ENCODE assay signal across 12 mouse cellular contexts in genomic region chr1:193169856-193170255, GRCm38 (mm10). TPM values are rescaled to one million over a fixed set of nuclear protein-coding genes. Genes with fewer than 3 reads are reported as not detected.
A peak's percentile ranks its signal among the peaks of the same experiment; 100 is the strongest.
DNase-seq lines count a peak whose midpoint lies in the region; ATAC-seq lines count a peak whose summit lies in the region.
"Had no signal": no experiment of that assay in that cellular context is flagged by ENCODE, and none has a peak within 500 bp of the region (broad histone marks: within the 10 kb centered on the region; RNA-seq: fewer than 3 reads in every experiment).

No protein-coding gene starts in this region.

- peaks cover 25% of the 10 kb centered on the region for H3K4me1 ChIP-seq in kidney, embryonic 15.5 days

- H3K4me3 ChIP-seq in kidney, embryonic 15.5 days (replicated peaks): no peak overlapping the region
- H3K4me3 ChIP-seq: embryonic facial prominence, embryonic 15.5 days; limb, embryonic 13.5 days had no signal

- H3K36me3 ChIP-seq in kidney, embryonic 15.5 days: 0 out of 2 replicates have a peak, but pooled peaks cover 7% of the 10 kb centered on the region
- H3K36me3 ChIP-seq: embryonic facial prominence, embryonic 15.5 days; limb, embryonic 13.5 days had no signal

- no peak for DNase-seq in kidney, postnatal 10 days
- DNase-seq in brain, adult 2 months (ENCODE audit: low read depth, low spot score): peak; percentile 73
- no peak for DNase-seq in left cerebral cortex, adult 9 months (ENCODE audit: low spot score in 2 of 2)
- DNase-seq in cerebellum, postnatal 4 days (ENCODE audit: low spot score in 2 of 2): no peak
- DNase-seq in gastrocnemius, postnatal 36 days: no peak

- intact Hi-C loops in gastrocnemius, postnatal 36 days (cut with DNase I): no loop called here

- H3K4me2 ChIP-seq in kidney, embryonic 15.5 days: no peak overlapping the region
- H3K4me2 ChIP-seq: embryonic facial prominence, embryonic 15.5 days; limb, embryonic 13.5 days had no signal

- no peak for ATAC-seq in kidney, embryonic 15.5 days (replicated peaks; ENCODE audit: low FRiP score)
- peak; percentile 35 for ATAC-seq in CD4-positive, CD25-positive, alpha-beta regulatory T cell, adult 4 months
- 0 out of 2 replicates have a peak, but pooled peaks have one; percentile 13 for ATAC-seq in megakaryocyte progenitor cell, adult 5-6 weeks (replicated peaks; ENCODE audit: poor library complexity)
- ATAC-seq: midbrain, embryonic 16.5 days had no signal

- WGBS in kidney, embryonic 15.5 days: 79% methylated on average over 2 of the region's 2 CpGs

- H3K27ac ChIP-seq in kidney, embryonic 15.5 days: peak overlapping the region; percentile 34
- H3K27ac ChIP-seq: embryonic facial prominence, embryonic 15.5 days; limb, embryonic 13.5 days had no signal

- H3K9ac ChIP-seq in kidney, embryonic 15.5 days: no peak overlapping the region
- H3K9ac ChIP-seq: embryonic facial prominence, embryonic 15.5 days; limb, embryonic 13.5 days had no signal

- no peaks in the 10 kb centered on the region for H3K9me3 ChIP-seq in kidney, embryonic 15.5 days (replicated peaks)
- H3K9me3 ChIP-seq: embryonic facial prominence, embryonic 15.5 days; G1E; limb, embryonic 13.5 days had no signal

- H3K27me3 ChIP-seq in kidney, embryonic 15.5 days: no peaks in the 10 kb centered on the region
- H3K27me3 ChIP-seq: embryonic facial prominence, embryonic 15.5 days; limb, embryonic 13.5 days had no signal

RNA-seq across cellular contexts. Expression of gene A130010J15Rik, which starts 2.0 kb away (rescaled TPM):
- polyA plus RNA-seq in kidney, embryonic 15.5 days (2015; fragmentation: Nextera tagmentation; extraction: Ambion mirVana): 14.2 and 16.3 TPM in 2 replicates
- polyA plus RNA-seq in CD4-positive, CD25-positive, alpha-beta regulatory T cell, adult 4 months (2017; shearing (Covaris generic)): 10 to 100 TPM; 15.7 to 16.1 TPM
- total RNA-seq in megakaryocyte progenitor cell, adult 5-6 weeks (2015): 5.1 and 6.5 TPM in 2 replicates
- 11.8 and 14.0 TPM in 2 replicates for total RNA-seq in megakaryocyte progenitor cell, adult 5-6 weeks (2017)
- 1 to 10 TPM; 2.2 to 3.6 TPM for total RNA-seq in gastrocnemius, postnatal 36 days (2021)

RNA-seq across cellular contexts. Expression of gene Irf6, which starts 16.9 kb away (rescaled TPM):
- polyA plus RNA-seq in kidney, embryonic 15.5 days (2015; fragmentation: Nextera tagmentation; extraction: Ambion mirVana): 13.3 and 14.0 TPM in 2 replicates
- 1 to 10 TPM; 7.3 to 9.3 TPM for polyA plus RNA-seq in CD4-positive, CD25-positive, alpha-beta regulatory T cell, adult 4 months (2017; shearing (Covaris generic))
- 0.10 and 0.89 TPM in 2 replicates for total RNA-seq in megakaryocyte progenitor cell, adult 5-6 weeks (2015)
- 0.10 and 0.46 TPM in 2 replicates for total RNA-seq in megakaryocyte progenitor cell, adult 5-6 weeks (2017)
- total RNA-seq in gastrocnemius, postnatal 36 days (2021): under 1 TPM; 0.41 to 0.54 TPM

RNA-seq across cellular contexts. Expression of gene Traf3ip3, which starts 31.6 kb away (rescaled TPM):
- 3.5 and 4.3 TPM in 2 replicates for polyA plus RNA-seq in kidney, embryonic 15.5 days (2015; fragmentation: Nextera tagmentation; extraction: Ambion mirVana)
- 100 to 1,000 TPM; 367 to 455 TPM for polyA plus RNA-seq in CD4-positive, CD25-positive, alpha-beta regulatory T cell, adult 4 months (2017; shearing (Covaris generic))
- total RNA-seq in megakaryocyte progenitor cell, adult 5-6 weeks (2015): 40.9 and 44.1 TPM in 2 replicates
- 75.9 and 85.8 TPM in 2 replicates for total RNA-seq in megakaryocyte progenitor cell, adult 5-6 weeks (2017)
- total RNA-seq in gastrocnemius, postnatal 36 days (2021): 1 to 10 TPM; 1.1 to 2.9 TPM

RNA-seq across cellular contexts. Expression of gene Lamb3, which starts 37.6 kb away (rescaled TPM):
- 1.2 and 1.6 TPM in 2 replicates for polyA plus RNA-seq in kidney, embryonic 15.5 days (2015; fragmentation: Nextera tagmentation; extraction: Ambion mirVana)
- polyA plus RNA-seq in CD4-positive, CD25-positive, alpha-beta regulatory T cell, adult 4 months (2017; shearing (Covaris generic)): 10 to 100 TPM; 22.2 to 30.4 TPM
- total RNA-seq in megakaryocyte progenitor cell, adult 5-6 weeks (2015): 5.7 and 8.8 TPM in 2 replicates
- total RNA-seq in megakaryocyte progenitor cell, adult 5-6 weeks (2017): 1.9 and 9.7 TPM in 2 replicates
- total RNA-seq in gastrocnemius, postnatal 36 days (2021): 1 to 10 TPM; 1.9 to 2.6 TPM

RNA-seq across cellular contexts. Expression of gene Diexf, which starts 39.8 kb away (rescaled TPM):
- polyA plus RNA-seq in kidney, embryonic 15.5 days (2015; fragmentation: Nextera tagmentation; extraction: Ambion mirVana): 9.2 and 9.9 TPM in 2 replicates
- polyA plus RNA-seq in CD4-positive, CD25-positive, alpha-beta regulatory T cell, adult 4 months (2017; shearing (Covaris generic)): 1 to 10 TPM; 9.5 to 10.0 TPM
- 11.3 and 15.1 TPM in 2 replicates for total RNA-seq in megakaryocyte progenitor cell, adult 5-6 weeks (2015)
- total RNA-seq in megakaryocyte progenitor cell, adult 5-6 weeks (2017): 20.7 and 33.6 TPM in 2 replicates
- total RNA-seq in gastrocnemius, postnatal 36 days (2021): 1 to 10 TPM; 6.0 to 7.6 TPM

Comparison
In these comparisons a context has a peak if more than half of its experiments do, and no peak if none do; other contexts are left out.
1. RNA of gene Traf3ip3, which starts 31.6 kb away (total RNA-seq): 40.9 to 85.8 TPM in megakaryocyte progenitor cell, adult 5-6 weeks; 1.1 to 2.9 TPM in gastrocnemius, postnatal 36 days; every median in the first group is over 10 times any median in the second.